ENCODE assay signal across 12 mouse cellular contexts in genomic region chr1:136958185-136958584, GRCm38 (mm10). TPM values are rescaled to one million over a fixed set of nuclear protein-coding genes. Genes with fewer than 3 reads are reported as not detected.
A peak's percentile ranks its signal among the peaks of the same experiment; 100 is the strongest.
DNase-seq lines count a peak whose midpoint lies in the region; ATAC-seq lines count a peak whose summit lies in the region.
"Had no signal": no experiment of that assay in that cellular context is flagged by ENCODE, and none has a peak within 500 bp of the region (broad histone marks: within the 10 kb centered on the region; RNA-seq: fewer than 3 reads in every experiment).

No protein-coding gene starts in this region.

- no peak for ATAC-seq in hindbrain, embryonic 16.5 days
- peak; percentile 74 for ATAC-seq in midbrain, embryonic 11.5 days (ENCODE audit: low FRiP score)

- WGBS in hindbrain, embryonic 16.5 days, result 2% methylated on average over 12 of the region's 13 CpGs
- WGBS in midbrain, embryonic 11.5 days, result 0% methylated on average over 8 of the region's 13 CpGs

- H3K9ac ChIP-seq in hindbrain, embryonic 16.5 days (ENCODE audit: low read depth, low read length), result no peak overlapping the region
- H3K9ac ChIP-seq in midbrain, embryonic 11.5 days (ENCODE audit: low read length), result no peak overlapping the region

- peaks cover 39% of the 10 kb centered on the region for H3K27me3 ChIP-seq in hindbrain, embryonic 16.5 days (replicated peaks; ENCODE audit: control insufficient read depth, insufficient read depth, low read length)
- peaks cover 43% of the 10 kb centered on the region for H3K27me3 ChIP-seq in midbrain, embryonic 11.5 days (ENCODE audit: control insufficient read depth, insufficient read depth, low read length)

- H3K36me3 ChIP-seq in hindbrain, embryonic 16.5 days (ENCODE audit: control insufficient read depth, insufficient read depth, low read length), result no peaks in the 10 kb centered on the region
- no peaks in the 10 kb centered on the region for H3K36me3 ChIP-seq in midbrain, embryonic 11.5 days (ENCODE audit: control insufficient read depth, insufficient read depth, low read length)

- no peak overlapping the region for H3K4me3 ChIP-seq in hindbrain, embryonic 16.5 days (ENCODE audit: low read length)
- no peak overlapping the region for H3K4me3 ChIP-seq in midbrain, embryonic 11.5 days (ENCODE audit: low read depth, low read length)

- no peak overlapping the region for H3K27ac ChIP-seq in hindbrain, embryonic 16.5 days (ENCODE audit: low read depth, low read length)
- no peak overlapping the region for H3K27ac ChIP-seq in midbrain, embryonic 11.5 days (ENCODE audit: low read depth, low read length)

- no peaks in the 10 kb centered on the region for H3K9me3 ChIP-seq in hindbrain, embryonic 16.5 days (ENCODE audit: control insufficient read depth, low read length)
- no peaks in the 10 kb centered on the region for H3K9me3 ChIP-seq in midbrain, embryonic 11.5 days (ENCODE audit: control insufficient read depth, low read length)

- intact Hi-C loops in heart, postnatal 10 days (cut with DNase I), result no loop called here

- peaks cover 6% of the 10 kb centered on the region for H3K4me1 ChIP-seq in hindbrain, embryonic 16.5 days (ENCODE audit: control insufficient read depth, insufficient read depth, low read depth, low read length)
- H3K4me1 ChIP-seq in midbrain, embryonic 11.5 days (ENCODE audit: control insufficient read depth, insufficient read depth, low read length), result peaks cover 6% of the 10 kb centered on the region; the same call in 1 of the 2 replicates

- H3K4me2 ChIP-seq in hindbrain, embryonic 16.5 days (ENCODE audit: low read length), result peak overlapping the region; percentile 20; the same call in 1 of the 2 replicates
- peak overlapping the region; percentile 25 for H3K4me2 ChIP-seq in midbrain, embryonic 11.5 days

- peak; percentile 57 for DNase-seq in heart, adult 11 months
- no peak for DNase-seq in heart, postnatal 10 days
- peak; percentile 55 for DNase-seq in embryo, embryonic 10.5 days (ENCODE audit: low spot score)
- DNase-seq in midbrain, embryonic 11.5 days (ENCODE audit: low spot score, missing footprints), result peak; percentile 88
- no peak for DNase-seq in layer of hippocampus, adult 9-11 months
- DNase-seq in spleen, adult 12 weeks (ENCODE audit: low spot score), result no peak
- no peak for DNase-seq in spleen, postnatal 10 days (ENCODE audit: low spot score in 2 of 2)
- DNase-seq: cerebellum, adult 9-11 months; right cerebral cortex, postnatal 4 days had no signal

RNA-seq across cellular contexts. Expression of gene Nr5a2, which starts 2.1 kb away (rescaled TPM):
- 1 to 10 TPM; 3.3 to 4.4 TPM for total RNA-seq in heart, postnatal 10 days (2021)
- 0.55 and 0.57 TPM in 2 replicates for polyA plus RNA-seq in hindbrain, embryonic 16.5 days (2015; fragmentation: Nextera tagmentation; extraction: Ambion mirVana)
- 0.40 and 0.52 TPM in 2 replicates for polyA plus RNA-seq in midbrain, embryonic 11.5 days (2014; fragmentation: Nextera tagmentation; extraction: Ambion mirVana)
- total RNA-seq: granulocyte monocyte progenitor cell, adult 5-6 weeks; megakaryocyte-erythroid progenitor cell, adult 5-6 weeks had no signal

Comparison
In these comparisons a context has a peak if more than half of its experiments do, and no peak if none do; other contexts are left out.
1. DNase-seq: peak in heart, adult 11 months (single experiment), embryo, embryonic 10.5 days (single experiment) and midbrain, embryonic 11.5 days (single experiment); none in heart, postnatal 10 days (0 of 2), layer of hippocampus, adult 9-11 months (single experiment), spleen, adult 12 weeks (single experiment) and spleen, postnatal 10 days (0 of 2).